Mouse (Mus musculus) stomach, embryonic 14.5 days (tissue): Measurements from ENCODE around the gene Helz. TPM values are rescaled to one million over a fixed set of nuclear protein-coding genes. Genes with fewer than 3 reads are reported as not detected.
"Not testable (repeated sequence)": the region's sequence is repeated elsewhere in the genome, so short reads cannot be mapped to it uniquely, and the experiment has no call there.

ENCODE experiments used
- ATAC-seq: fragments of 200-750 bp; cut with Nextera tagmentation; 2 replicates; pipeline ENCODE4 v1.8.0; 2017; ENCODE audit warnings: low read depth, moderate TSS enrichment; ENCODE audit not compliant: insufficient number of reproducible peaks, insufficient read depth, low FRiP score
- H3K27ac ChIP-seq: fragments of 300-500 bp; sonication (generic); 2 replicates; pipeline ENCODE4 v1.5.1; 2014; ENCODE audit warnings: mild to moderate bottlenecking, low read length, moderate library complexity, mixed read lengths
- H3K27me3 ChIP-seq: fragments of 300-500 bp; sonication (generic); 2 replicates; pipeline ENCODE4 v1.6.1; 2014; ENCODE audit warnings: low read length, control low read depth, mixed read lengths; ENCODE audit not compliant: control insufficient read depth, insufficient read depth
- H3K36me3 ChIP-seq: fragments of 300-500 bp; sonication (generic); 2 replicates; pipeline ENCODE4 v1.6.1; 2014; ENCODE audit warnings: mild to moderate bottlenecking, control low read depth, low read length, moderate library complexity, mixed read lengths; ENCODE audit not compliant: control insufficient read depth, insufficient read depth
- H3K4me1 ChIP-seq: fragments of 300-500 bp; sonication (generic); 2 replicates; pipeline ENCODE4 v1.6.1; 2014; ENCODE audit warnings: low read length, control low read depth, mixed read lengths; ENCODE audit not compliant: control insufficient read depth, insufficient read depth
- H3K4me2 ChIP-seq: fragments of 300-500 bp; sonication (generic); replicated peaks from 2 replicates; pipeline ENCODE4 v1.6.1; 2014; ENCODE audit warnings: low read depth, low read length, control low read depth
- H3K4me3 ChIP-seq: fragments of 300-500 bp; sonication (generic); 2 replicates; pipeline ENCODE4 v1.5.1; 2014; ENCODE audit warnings: low read depth, low read length, control low read depth
- H3K9ac ChIP-seq: fragments of 300-500 bp; sonication (generic); replicated peaks from 2 replicates; pipeline ENCODE4 v1.6.1; 2014; ENCODE audit warnings: low read depth, mild to moderate bottlenecking, control low read depth, low read length, moderate library complexity, mixed read lengths
- H3K9me3 ChIP-seq: fragments of 300-500 bp; sonication (generic); 2 replicates; pipeline ENCODE4 v1.6.1; 2016; ENCODE audit warnings: low read depth, low read length, control low read depth; ENCODE audit not compliant: control insufficient read depth
- WGBS: fragments of 180-500 bp; shearing (Covaris S2); extraction: QIAGEN DNeasy Blood & Tissue Kit; methylation state at CpG from one replicate; pipeline ENCODE4 v1.1.7; 2014; 5-methylcytosine and 5-hydroxymethylcytosine counted together
- polyA plus RNA-seq: library from polyadenylated mRNA; unstranded; fragments of >200 nt; fragmentation: Nextera tagmentation; extraction: Ambion mirVana; gene quantifications from 2 replicates; pipeline ENCODE4 v1.2.1, GENCODE M21; 2014

Gene Helz
- polyA plus RNA-seq, 1 experiment from 2014 or later = 25.1 TPM

DNA sequence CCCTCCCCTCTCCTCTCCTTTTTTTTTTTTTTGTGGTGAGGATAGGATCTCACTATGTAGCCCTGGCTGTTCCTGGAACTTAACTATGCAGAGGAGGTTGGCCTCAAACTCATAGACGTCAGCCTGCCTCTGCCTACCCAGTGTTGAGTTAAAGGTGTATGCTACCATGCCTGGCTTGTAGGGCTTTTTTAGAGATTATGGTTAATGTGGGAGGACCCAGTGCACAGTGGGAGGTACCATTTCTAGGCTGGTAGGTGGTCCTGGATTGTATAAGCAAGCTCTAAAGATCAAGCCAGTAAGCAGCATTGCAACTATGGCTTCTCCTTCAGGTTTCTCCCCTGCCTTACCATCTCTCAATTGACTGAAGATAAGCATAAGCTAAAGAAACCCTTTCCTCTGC, 7.4 kb upstream of the Helz start:
- H3K4me2 ChIP-seq = no peak overlapping the region
- no peaks in the 10 kb centered on the region for H3K36me3 ChIP-seq
- 56% methylated on average over 1 of the region's 1 CpGs for WGBS
- H3K4me3 ChIP-seq = no peak overlapping the region
- no peaks in the 10 kb centered on the region for H3K9me3 ChIP-seq
- H3K4me1 ChIP-seq = no peaks in the 10 kb centered on the region
- no peaks in the 10 kb centered on the region for H3K27me3 ChIP-seq
- H3K9ac ChIP-seq = no peak overlapping the region
- H3K27ac ChIP-seq = no peak overlapping the region
- ATAC-seq = no peak

DNA sequence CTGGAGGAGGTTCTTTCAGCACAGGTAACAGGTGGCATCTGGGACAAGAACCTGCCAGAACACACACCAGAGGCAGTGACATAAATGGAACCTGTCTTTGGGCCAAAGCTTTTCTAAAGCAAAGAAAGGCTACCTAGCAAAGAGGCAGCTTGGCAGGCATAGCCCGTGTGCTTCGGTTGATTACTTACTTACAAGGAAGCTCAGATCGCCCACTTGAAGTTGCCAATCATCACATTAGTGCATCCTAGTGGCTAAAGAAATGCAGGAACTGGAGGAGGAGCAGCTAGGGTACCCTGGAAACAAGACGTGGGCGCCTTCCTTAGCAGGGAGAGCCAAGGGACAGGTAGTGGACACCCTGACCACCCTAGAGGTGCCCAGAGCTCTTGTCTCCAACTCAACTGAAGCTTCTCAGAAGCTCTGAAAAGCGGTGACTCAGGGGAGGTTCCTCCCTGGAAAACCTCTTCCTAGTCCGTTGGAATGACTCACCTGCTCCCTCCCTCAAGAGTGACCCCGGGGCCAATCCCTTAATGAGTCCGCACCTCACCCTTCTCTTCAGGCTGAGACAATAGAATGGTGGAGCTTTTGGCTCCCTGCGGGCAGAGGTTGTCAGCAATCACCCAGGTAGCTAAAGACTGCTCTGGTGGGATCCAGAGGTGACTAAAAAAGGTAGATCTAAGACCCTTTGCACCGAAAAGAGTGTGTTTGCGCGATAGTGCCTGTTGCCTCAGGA, 1.8 kb upstream of the Helz start:
- whole genome bisulfite sequencing = 22% methylated on average over 13 of the region's 13 CpGs
- Histone ChIP-seq H3K4me3 (peak overlapping the region; percentile 70), H3K4me2 (peak overlapping the region; percentile 100), H3K9me3 (no peaks in the 10 kb centered on the region), H3K9ac (no peak overlapping the region), H3K4me1 (no peaks in the 10 kb centered on the region), H3K36me3 (peaks cover 4% of the 10 kb centered on the region; the same call in 1 of the 2 replicates), H3K27me3 (no peaks in the 10 kb centered on the region), H3K27ac (peak overlapping the region; percentile 4; the same call in 1 of the 2 replicates)
- no peak for ATAC-seq

DNA sequence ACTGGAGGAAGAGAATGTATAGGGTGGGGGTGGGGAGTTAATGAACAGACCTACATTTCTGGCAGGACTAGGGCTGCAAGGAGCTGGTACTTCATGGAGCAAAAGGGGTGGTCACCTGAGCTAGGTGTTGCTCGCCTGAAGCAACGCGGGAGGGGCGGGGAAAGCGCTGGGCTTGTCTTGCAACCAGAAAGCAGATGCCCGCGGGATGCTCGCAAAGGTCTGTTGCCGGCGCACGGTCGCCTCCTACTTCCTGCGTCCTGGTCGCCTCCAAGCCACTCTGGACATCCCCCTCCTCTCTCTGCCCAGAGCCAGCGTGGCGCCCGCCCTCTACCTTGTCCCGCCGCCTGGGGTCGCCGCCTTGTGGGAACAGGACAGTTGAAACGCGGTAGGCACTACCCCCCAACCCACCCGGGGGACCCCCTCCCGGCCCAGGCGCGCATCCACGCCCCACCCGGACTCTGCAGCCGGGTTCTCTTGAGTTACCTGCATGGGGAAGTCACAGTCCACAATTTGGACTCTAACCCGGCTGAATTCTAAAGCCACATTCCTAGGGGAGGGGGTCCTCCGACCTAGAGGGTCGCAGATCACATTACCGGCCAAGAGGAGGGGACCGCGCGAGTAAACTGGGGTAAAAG, 946 bp upstream of the Helz start:
- peaks cover 10% of the 10 kb centered on the region; the same call in 1 of the 2 replicates for H3K36me3 ChIP-seq
- H3K4me2 ChIP-seq = peak overlapping the region; percentile 100
- H3K9me3 ChIP-seq = no peaks in the 10 kb centered on the region
- H3K4me1 ChIP-seq = no peaks in the 10 kb centered on the region
- WGBS = under 1% methylated on average over 37 of the region's 37 CpGs
- peak; percentile 36 for ATAC-seq
- H3K9ac ChIP-seq = peak overlapping the region; percentile 45; the same call in 1 of the 2 replicates
- H3K4me3 ChIP-seq = peak overlapping the region; percentile 70
- H3K27ac ChIP-seq = peak overlapping the region; percentile 35
- H3K27me3 ChIP-seq = no peaks in the 10 kb centered on the region

DNA sequence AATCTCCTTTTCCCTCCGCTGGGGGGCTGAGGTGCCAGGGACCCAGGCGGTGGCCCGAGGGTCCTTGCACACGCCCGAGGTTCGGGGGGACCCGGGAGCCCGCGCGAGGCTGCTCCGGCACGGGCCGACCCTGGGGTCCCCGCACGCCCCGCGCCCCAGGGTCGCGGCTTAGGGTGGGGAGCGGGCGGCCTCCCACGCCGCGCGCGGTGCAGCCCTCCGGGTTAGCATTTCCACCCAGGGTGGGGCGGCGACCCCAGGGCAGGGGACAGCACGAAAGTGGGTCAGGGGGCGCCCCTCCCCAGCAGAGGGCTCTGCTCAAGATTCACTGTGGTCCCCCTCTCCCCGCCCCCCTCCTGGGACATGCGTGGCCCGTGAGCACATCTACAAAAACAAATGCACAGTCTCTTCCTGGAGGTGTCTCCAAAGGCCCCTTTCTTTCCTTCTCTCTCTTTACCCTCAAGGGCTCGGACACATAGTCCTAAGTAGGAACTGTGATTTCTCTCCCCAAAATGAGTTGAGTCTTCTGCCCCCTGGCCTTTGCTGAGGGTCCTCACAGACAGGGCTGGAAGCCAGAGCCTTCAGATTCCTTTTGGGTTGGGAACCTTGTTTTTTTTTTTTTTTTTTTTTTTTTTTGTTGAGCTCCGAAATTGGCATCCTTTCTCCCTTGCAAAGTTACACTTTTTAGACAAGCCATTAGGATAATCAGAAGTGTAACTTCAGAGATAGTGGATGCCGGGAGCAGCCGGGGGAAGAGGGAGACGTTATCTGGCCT, 660 bp downstream of the Helz start:
- no peaks in the 10 kb centered on the region for H3K9me3 ChIP-seq
- H3K4me2 ChIP-seq = peak overlapping the region; percentile 100
- H3K4me3 ChIP-seq = peak overlapping the region; percentile 70
- H3K9ac ChIP-seq = peak overlapping the region; percentile 56
- WGBS = 5% methylated on average over 37 of the region's 39 CpGs
- no peaks in the 10 kb centered on the region for H3K27me3 ChIP-seq
- H3K27ac ChIP-seq = peak overlapping the region; percentile 52; the same call in 1 of the 2 replicates
- ATAC-seq = no peak
- H3K4me1 ChIP-seq = no peaks in the 10 kb centered on the region
- peaks cover 16% of the 10 kb centered on the region; the same call in 1 of the 2 replicates for H3K36me3 ChIP-seq

DNA sequence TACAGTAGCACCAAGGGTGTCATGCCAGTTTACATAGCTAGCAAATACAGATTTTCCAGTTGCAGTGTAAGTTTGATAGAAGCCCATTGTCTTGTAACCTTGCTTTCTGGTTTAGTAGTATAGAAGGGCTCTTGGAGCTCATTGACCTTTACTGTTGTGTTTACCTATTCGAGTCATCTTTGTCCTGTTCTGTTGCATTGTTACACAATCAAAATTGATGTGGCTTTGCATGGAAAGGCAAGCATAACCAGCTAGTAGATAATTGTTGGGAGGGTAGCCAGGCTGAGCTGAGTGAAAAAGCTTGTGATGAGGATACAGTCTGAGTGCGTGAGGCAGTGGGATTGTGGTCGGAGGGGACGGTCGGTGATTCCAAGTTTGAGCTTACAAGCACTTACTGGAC, 12.1 kb downstream of the Helz start:
- Histone ChIP-seq H3K4me2 (no peak overlapping the region), H3K4me1 (no peaks in the 10 kb centered on the region), H3K36me3 (peaks cover 21% of the 10 kb centered on the region), H3K9ac (no peak overlapping the region), H3K9me3 (no peaks in the 10 kb centered on the region), H3K4me3 (no peak overlapping the region), H3K27me3 (no peaks in the 10 kb centered on the region), H3K27ac (no peak overlapping the region)
- 95% methylated on average over 5 of the region's 5 CpGs for WGBS
- ATAC-seq = no peak

GRCm38 (mm10) chr11:107567431-107567830, 19.7 kb downstream of the Helz start:
- Histone ChIP-seq H3K27ac (no peak overlapping the region), H3K4me2 (no peak overlapping the region), H3K36me3 (no peaks in the 10 kb centered on the region), H3K27me3 (no peaks in the 10 kb centered on the region), H3K4me1 (no peaks in the 10 kb centered on the region), H3K9ac (no peak overlapping the region), H3K4me3 (no peak overlapping the region), H3K9me3 (no peaks in the 10 kb centered on the region)
- WGBS = 86% methylated on average over 3 of the region's 3 CpGs
- ATAC-seq = no peak

GRCm38 (mm10) chr11:107568466-107568995, 20.8 kb downstream of the Helz start:
- Histone ChIP-seq H3K9ac (no peak overlapping the region), H3K27me3 (no peaks in the 10 kb centered on the region), H3K4me1 (peaks cover 5% of the 10 kb centered on the region), H3K4me2 (no peak overlapping the region), H3K9me3 (no peaks in the 10 kb centered on the region), H3K4me3 (no peak overlapping the region), H3K36me3 (no peaks in the 10 kb centered on the region), H3K27ac (no peak overlapping the region)
- ATAC-seq = no peak
- 94% methylated on average over 6 of the region's 6 CpGs for WGBS

DNA sequence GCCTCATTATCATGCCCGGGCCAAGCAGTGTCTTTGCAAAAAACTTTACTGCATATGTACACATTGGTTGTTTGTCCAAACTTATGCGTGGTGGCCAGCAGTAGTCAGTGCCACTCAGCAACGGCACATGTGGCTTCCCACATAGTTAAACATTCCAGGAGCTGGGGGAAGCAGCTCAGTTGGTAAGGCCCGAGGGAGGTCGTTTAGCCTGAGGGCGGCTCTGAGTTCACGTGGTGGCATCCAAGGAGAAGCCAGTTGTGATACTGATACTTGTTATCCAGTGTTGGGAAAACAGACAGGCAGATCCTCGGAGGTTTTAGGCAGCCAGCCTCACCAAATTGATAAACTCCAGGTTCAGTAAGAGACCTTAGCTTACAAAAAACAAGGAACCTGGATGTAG, 23.2 kb downstream of the Helz start:
- H3K36me3 ChIP-seq = peaks cover 11% of the 10 kb centered on the region
- H3K9ac ChIP-seq, H3K4me3 ChIP-seq, H3K27me3 ChIP-seq, ATAC-seq, H3K4me1 ChIP-seq, H3K4me2 ChIP-seq, H3K27ac ChIP-seq, H3K9me3 ChIP-seq: not testable (repeated sequence)
- WGBS = 81% methylated on average over 8 of the region's 8 CpGs
